Mouse (Mus musculus) megakaryocyte-erythroid progenitor cell, adult 5-6 weeks (primary cell): ENCODE data around the gene Sema5a. TPM values are rescaled to one million over a fixed set of nuclear protein-coding genes. Genes with fewer than 3 reads are reported as not detected.
A peak's percentile ranks its signal among the peaks of the same experiment; 100 is the strongest.
"Not testable (repeated sequence)": the region's sequence is repeated elsewhere in the genome, so short reads cannot be mapped to it uniquely, and the experiment has no call there.

Experiments used
- ATAC-seq: replicated peaks from 2 replicates; pipeline ENCODE4 v1.8.0; 2016; ENCODE audit warnings: mild to moderate bottlenecking, inconsistent platforms; ENCODE audit not compliant: severe bottlenecking, poor library complexity, low FRiP score, low TSS enrichment
- total RNA-seq, 2 experiments: library from RNA; stranded (forward) in 1 of 2; stranded (reverse) in 1 of 2; fragments of 200-1000, 215-1000 nt in 1 of 2; fragments of >200 nt in 1 of 2; fragmentation: Nextera tagmentation in 1 of 2; gene quantifications; 2 replicates each; pipeline ENCODE4 v1.2.3; 2014 to 2017

Sema5a gene
- total RNA-seq (2014; fragmentation: Nextera tagmentation) (not detected in 2 replicates), total RNA-seq (2017) (not detected in 2 replicates)

- ATAC-seq: peak; percentile 59; the same call in 1 of the 2 replicates
These were observed at the start of gene Sema5a for GRCm38 (mm10) chr15:32244344-32244955. TSS of gene Sema5a (plus strand) at chr15:32244810.

DNA sequence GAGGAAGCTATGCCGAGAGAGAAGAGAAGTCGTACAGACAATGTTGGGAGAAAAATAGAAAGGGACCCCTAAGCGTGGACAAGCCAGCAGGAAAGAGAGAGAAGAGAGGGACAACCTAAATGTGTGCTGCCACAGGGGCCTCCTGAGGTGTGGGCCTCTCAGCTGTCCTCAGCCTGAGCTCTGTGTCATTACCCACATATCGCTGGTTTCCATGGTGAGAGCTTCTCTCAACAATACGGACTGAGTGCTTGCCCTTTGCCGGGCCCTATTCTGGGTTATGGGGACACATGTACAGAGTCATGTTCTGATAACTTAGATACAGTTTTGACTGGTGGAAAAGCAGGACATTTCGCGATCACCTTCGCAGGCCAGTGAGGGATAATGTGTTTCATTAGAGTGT is 46.5 kb upstream of the Sema5a start:
- ATAC-seq: no peak

GRCm38 (mm10) chr15:32198561-32198960 is 46.0 kb upstream of the Sema5a start:
- ATAC-seq: no peak

DNA sequence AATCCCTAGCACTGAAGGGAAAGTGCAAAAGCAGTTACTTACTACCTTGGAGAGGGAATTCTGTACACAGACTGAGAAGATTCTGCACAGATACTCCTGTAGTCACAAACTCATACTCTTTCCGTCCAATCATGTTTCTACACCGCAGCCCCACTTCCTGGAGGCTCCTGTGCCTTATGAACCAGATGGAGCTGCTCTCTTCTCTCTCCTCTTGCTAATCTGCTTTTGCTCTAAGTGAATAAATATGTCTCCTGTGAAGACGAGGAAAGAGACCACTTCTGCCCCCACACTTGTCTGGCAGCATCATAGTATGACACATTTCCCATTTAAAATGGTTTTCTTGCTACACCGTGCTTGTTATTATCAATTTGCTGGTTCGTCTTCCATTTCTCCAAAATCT is 41.4 kb upstream of the Sema5a start:
- no peak for ATAC-seq

DNA sequence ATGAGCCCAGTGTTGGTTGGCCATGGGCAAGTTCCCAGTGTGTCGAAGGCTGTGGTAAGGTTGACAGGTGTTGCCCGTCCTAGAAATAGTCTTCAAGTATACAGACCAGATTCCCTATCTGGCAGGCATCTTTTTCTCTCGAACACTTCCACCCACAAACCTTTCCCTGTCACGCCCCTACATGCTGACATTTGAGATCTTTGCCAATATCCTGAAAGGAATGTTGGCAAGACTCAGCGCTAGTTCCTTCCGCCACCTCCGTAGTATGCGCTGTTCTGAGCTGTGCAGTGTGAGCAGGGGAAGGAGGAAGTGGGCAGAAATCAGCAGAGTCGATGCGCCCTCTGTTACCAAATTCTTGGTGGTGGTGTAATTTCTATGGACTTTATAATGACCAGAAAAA is 39.7 kb upstream of the Sema5a start:
- no peak for ATAC-seq

DNA sequence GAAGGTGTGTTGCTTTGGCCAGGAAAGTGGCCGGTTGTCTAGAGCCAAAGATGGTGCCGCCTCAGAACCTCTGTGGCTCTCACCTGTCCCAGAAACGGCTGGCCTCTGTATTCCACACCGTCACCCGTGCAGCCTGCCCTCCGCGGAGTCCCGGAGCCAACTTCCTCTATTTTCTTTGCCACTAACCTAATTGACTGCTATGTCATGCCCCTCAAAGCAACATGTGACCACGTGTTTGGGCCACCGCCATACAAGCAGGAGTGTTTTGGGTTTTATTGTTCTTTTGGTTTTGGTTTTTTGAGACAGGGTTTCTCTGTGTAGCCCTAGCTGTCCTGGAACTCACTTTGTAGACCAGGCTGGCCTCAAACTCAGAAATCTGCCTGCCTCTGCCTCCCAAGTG is 29.9 kb upstream of the Sema5a start:
- ATAC-seq: not testable (repeated sequence)

DNA sequence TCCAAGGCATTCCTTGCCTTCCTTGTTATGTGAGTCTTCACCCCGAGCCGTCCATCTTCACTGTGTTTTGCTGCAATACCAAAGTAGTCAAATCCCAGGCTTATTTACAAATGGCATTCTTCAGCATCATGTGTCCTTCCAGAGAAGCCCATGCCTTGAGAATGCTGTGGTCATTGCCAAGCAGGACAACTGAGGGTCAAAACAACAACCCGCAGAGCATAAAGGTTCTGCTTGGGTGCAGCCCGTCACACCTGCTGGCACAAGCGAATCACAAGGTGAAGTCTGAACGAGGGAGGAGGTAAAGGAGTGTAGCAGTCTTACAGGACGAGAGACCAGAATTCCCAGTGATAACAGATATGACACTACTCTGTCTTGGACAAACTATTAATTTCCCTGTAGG is 21.6 kb upstream of the Sema5a start:
- no peak for ATAC-seq

- no peak for ATAC-seq
These were observed 19.2 kb upstream of the Sema5a start for GRCm38 (mm10) chr15:32225394-32225793.

DNA sequence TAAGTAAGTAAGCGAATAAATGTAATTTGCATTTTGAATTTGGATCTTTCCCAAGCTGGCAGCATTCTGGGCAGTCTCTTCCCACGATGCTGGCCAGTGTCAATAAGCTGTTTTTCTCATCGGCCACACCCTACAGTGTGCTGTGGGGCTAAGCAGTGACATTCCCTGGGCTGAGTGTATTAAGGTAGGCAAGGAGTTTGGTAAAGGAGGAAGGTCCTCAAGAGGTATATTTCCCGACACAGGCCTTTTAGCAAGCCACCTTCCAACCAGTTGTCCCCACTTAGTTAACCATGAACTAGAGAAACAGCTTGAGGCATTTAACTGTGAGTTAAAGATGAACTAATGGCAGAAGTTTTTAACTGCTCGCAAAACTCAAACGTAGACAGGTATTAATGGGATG is 18.2 kb upstream of the Sema5a start:
- no peak for ATAC-seq

GRCm38 (mm10) chr15:32226888-32227395 is 17.7 kb upstream of the Sema5a start:
- ATAC-seq: no peak

DNA sequence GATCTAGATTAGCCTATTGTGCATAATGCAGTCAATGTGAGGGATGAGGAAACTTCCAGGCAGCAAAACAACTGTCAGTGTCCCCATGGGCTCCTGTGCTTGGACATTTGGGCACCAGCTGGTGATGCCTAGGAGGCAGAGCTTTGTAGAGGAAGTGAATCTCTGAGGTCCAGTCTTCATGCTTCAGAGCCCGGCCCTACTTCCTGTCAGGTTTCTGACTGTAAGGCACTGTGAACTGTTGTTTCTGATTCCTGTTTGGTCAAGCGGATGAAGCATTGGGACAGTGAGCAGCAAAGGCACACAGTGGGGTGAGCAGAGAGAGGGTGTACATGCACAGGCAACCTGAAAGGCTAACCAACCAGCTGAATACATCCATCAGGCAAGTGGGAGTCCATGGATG is 14.5 kb upstream of the Sema5a start:
- ATAC-seq: no peak

- ATAC-seq: no peak
These were observed 12.4 kb upstream of the Sema5a start for GRCm38 (mm10) chr15:32232189-32232588.

DNA sequence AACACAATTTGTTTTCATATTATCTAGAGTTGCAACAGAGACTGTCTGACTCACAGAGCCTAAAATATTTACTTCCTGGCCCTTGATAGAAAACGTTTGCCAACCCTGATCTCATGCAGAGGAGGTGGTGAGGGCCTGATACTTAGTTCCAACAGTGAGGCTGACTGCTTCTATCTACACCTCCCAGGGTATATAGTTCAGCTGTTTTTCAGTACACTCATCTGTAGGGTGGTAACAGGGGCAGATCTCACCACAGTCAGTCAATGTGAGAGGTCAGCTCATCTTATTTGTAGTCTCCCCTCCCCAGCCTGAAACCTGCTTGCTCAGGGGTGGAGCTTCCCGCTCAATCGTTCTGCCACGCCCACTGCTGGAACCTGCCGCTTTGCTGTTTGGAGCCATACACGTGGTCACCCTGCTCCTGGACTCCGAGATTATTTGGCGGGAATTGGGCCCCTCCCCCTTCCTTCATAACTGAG is 11.9 kb upstream of the Sema5a start:
- ATAC-seq: not testable (repeated sequence)

DNA sequence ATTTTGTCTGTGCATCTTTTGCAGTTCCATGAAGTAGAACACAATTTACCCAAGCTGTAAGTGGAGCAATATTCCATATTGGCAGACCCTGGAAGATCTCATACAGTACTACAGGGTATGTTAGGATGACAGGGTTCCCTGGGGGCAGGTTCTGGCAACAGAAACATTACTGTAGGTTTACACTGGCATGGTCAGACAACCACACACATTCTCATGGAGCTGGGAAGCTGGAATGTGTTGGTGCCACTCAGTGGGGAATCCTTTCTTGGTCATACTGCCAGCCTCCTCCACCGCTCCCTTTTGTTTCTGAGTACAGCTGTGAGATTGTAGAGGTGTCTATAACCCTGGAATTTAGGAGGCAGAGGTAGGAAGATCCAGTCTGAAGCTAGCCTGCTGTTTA is 11.2 kb upstream of the Sema5a start:
- ATAC-seq: no peak

GRCm38 (mm10) chr15:32239099-32239498 is 5.5 kb upstream of the Sema5a start:
- ATAC-seq: no peak

- no peak for ATAC-seq
These were observed 4.5 kb upstream of the Sema5a start for GRCm38 (mm10) chr15:32240159-32240558.

DNA sequence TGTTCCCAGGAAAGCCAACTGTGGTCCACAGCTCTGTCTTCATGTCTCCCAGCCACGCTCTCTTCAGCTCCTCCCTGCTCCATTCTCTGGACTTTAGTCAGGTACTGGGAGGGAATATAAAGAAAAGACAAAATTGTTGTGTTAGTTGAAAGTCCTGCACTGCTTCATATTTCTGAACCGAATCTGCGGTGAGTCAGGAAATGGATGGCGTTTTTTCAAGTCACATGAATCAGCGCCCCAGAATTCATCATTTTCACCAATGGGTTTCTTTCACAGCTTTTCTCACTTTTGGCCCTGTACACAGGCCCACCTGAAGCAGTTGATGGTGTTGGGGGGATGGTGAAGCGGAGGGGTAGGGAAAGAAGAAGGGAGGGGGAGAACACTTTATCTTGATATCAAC is 2.9 kb upstream of the Sema5a start:
- ATAC-seq: no peak

GRCm38 (mm10) chr15:32243096-32243785 is 1.4 kb upstream of the Sema5a start:
- ATAC-seq: no peak

GRCm38 (mm10) chr15:32243824-32244223 is 786 bp upstream of the Sema5a start:
- ATAC-seq: no peak

DNA sequence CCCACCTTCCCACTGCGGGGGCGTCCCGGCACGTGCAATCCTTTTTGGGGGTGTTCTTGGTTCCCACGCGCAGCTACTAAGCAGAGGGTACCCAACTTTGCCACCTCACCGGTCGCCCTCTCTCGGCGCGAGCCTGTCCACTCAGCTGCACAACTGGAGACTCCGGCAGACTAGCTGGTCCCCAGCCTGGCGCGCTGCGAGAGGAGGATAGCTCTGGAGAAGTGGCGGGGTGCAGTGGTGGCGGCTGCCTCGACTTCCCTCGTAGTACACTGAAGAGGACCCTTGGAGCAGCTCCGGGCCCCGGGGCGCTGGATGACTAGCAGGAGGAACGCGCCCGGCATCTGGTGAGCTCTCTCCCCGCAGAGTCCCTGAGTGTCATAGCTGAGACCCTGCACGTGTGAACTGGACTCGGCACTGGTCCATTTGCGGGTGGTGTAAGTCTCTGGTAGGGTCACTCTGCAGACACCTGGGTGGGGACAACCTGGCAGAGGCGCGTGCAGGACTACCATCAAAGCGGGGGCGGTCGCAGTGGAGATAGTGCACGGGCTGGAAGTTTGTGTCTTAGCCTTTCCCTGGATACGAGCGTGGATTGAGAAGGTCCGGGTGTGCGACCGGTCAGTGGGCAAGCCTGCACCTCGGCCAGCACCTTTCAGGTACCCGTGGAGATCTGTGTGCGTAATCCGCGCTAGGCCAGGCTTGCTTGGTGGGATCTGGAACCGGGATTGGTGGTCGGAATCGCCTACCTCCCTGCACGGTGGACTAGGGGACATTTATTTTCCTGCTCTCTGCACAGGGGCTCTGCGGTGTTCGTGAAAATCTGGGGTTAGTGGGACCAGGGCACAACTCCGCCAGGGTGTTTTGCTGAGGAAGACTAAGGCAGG is 586 bp downstream of the Sema5a start:
- ATAC-seq: 0 out of 2 replicates have a peak, but pooled peaks have one; percentile 14
